Mouse (Mus musculus): Measurements from ENCODE around the gene Rapgef4.

Rapgef4 gene

GRCm38 (mm10) chr2:72222736-72223455 is 241.9 kb downstream of the Rapgef4 start:
- in situ Hi-C loops (cut with MseI, MboI) = no loop called here

- in situ Hi-C loops (cut with MseI, MboI) = no loop called here
Observed at GRCm38 (mm10) chr2:72223479-72223878, 242.4 kb downstream of the Rapgef4 start.

GRCm38 (mm10) chr2:72226006-72226405 is 245.0 kb downstream of the Rapgef4 start:
- in situ Hi-C loops (cut with MseI, MboI) = no loop called here

GRCm38 (mm10) chr2:72227416-72227815 is 246.4 kb downstream of the Rapgef4 start:
- in situ Hi-C loops (cut with MseI, MboI) = no loop called here

- in situ Hi-C loops (cut with MseI, MboI) = no loop called here
Observed at GRCm38 (mm10) chr2:72228881-72229280, 247.8 kb downstream of the Rapgef4 start.

GRCm38 (mm10) chr2:72230545-72230944 is 249.5 kb downstream of the Rapgef4 start:
- in situ Hi-C loops (cut with MseI, MboI) = loop anchor here in 1 of 2 experiments (10.0 kb wide), 1 partner anchor 164 kb away; no protein-coding TSS in a partner anchor

GRCm38 (mm10) chr2:72234085-72234484 is 253.0 kb downstream of the Rapgef4 start:
- in situ Hi-C loops (cut with MseI, MboI) = loop anchor here in 1 of 2 experiments (10.0 kb wide), 1 partner anchor 161 kb away; no protein-coding TSS in a partner anchor

- in situ Hi-C loops (cut with MseI, MboI) = loop anchor here in 1 of 2 experiments (10.0 kb wide), 1 partner anchor 160 kb away; no protein-coding TSS in a partner anchor
Observed at GRCm38 (mm10) chr2:72234943-72235342, 253.9 kb downstream of the Rapgef4 start.

GRCm38 (mm10) chr2:72235361-72235901 is 254.4 kb downstream of the Rapgef4 start:
- in situ Hi-C loops (cut with MseI, MboI) = loop anchor here in 1 of 2 experiments (10.0 kb wide), 1 partner anchor 159 kb away; no protein-coding TSS in a partner anchor

- in situ Hi-C loops (cut with MseI, MboI) = loop anchor here in 1 of 2 experiments (10.0 kb wide), 1 partner anchor 156 kb away; no protein-coding TSS in a partner anchor
Observed at GRCm38 (mm10) chr2:72238421-72238820, 257.4 kb downstream of the Rapgef4 start.

- in situ Hi-C loops (cut with MseI, MboI) = loop anchor here in 1 of 2 experiments (10.0 kb wide), 1 partner anchor 156 kb away; no protein-coding TSS in a partner anchor
Observed at GRCm38 (mm10) chr2:72238925-72239324, 257.9 kb downstream of the Rapgef4 start.

- in situ Hi-C loops (cut with MseI, MboI) = loop anchor here in 1 of 2 experiments (10.0 kb wide), 1 partner anchor 155 kb away; no protein-coding TSS in a partner anchor
Observed at GRCm38 (mm10) chr2:72239456-72239855, 258.4 kb downstream of the Rapgef4 start.

GRCm38 (mm10) chr2:72239993-72240392 is 259.0 kb downstream of the Rapgef4 start:
- in situ Hi-C loops (cut with MseI, MboI) = loop anchor here (5.0 to 10.0 kb wide), 2 partner anchors 152 to 155 kb away; no protein-coding TSS in a partner anchor

GRCm38 (mm10) chr2:72240691-72241090 is 259.7 kb downstream of the Rapgef4 start:
- in situ Hi-C loops (cut with MseI, MboI) = loop anchor here in 1 of 2 experiments (5.0 kb wide), 1 partner anchor 152 kb away; no protein-coding TSS in a partner anchor

- in situ Hi-C loops (cut with MseI, MboI) = loop anchor here in 1 of 2 experiments (5.0 kb wide), 1 partner anchor 150 kb away; no protein-coding TSS in a partner anchor
Observed at GRCm38 (mm10) chr2:72241714-72242472, 260.9 kb downstream of the Rapgef4 start.

- in situ Hi-C loops (cut with MseI, MboI) = loop anchor here in 1 of 2 experiments (5.0 kb wide), 1 partner anchor 149 kb away; no protein-coding TSS in a partner anchor
Observed at GRCm38 (mm10) chr2:72242910-72243675, 262.1 kb downstream of the Rapgef4 start.

- in situ Hi-C loops (cut with MseI, MboI) = no loop called here
Observed at GRCm38 (mm10) chr2:72245631-72246030, 264.6 kb downstream of the Rapgef4 start.

GRCm38 (mm10) chr2:72246376-72246775 is 265.3 kb downstream of the Rapgef4 start:
- in situ Hi-C loops (cut with MseI, MboI) = no loop called here

- in situ Hi-C loops (cut with MseI, MboI) = no loop called here
Observed at GRCm38 (mm10) chr2:72247819-72248218, 266.8 kb downstream of the Rapgef4 start.

All from mouse trophoblast stem cell (cell line).